Mouse (Mus musculus): ENCODE data around the gene Rai1. TPM values are rescaled to one million over a fixed set of nuclear protein-coding genes. Genes with fewer than 3 reads are reported as not detected.
A peak's percentile ranks its signal among the peaks of the same experiment; 100 is the strongest.

Rai1 gene
- polyA plus RNA-seq, 1 experiment from 2014 or later = 31.2 TPM

GRCm38 (mm10) chr11:60113624-60114023 lies 8.8 kb downstream of the Rai1 start:
- peak overlapping the region; percentile 45; the same call in 1 of the 2 replicates for H3K4me3 ChIP-seq (ENCODE audit: low read depth, low read length)
- peak overlapping the region; percentile 88 for H3K4me2 ChIP-seq (ENCODE audit: low read length)
- 0 out of 2 replicates have a peak, but pooled peaks cover 2% of the 10 kb centered on the region for H3K36me3 ChIP-seq (ENCODE audit: control insufficient read depth, insufficient read depth, low read length)
- DNase-seq (ENCODE audit: low spot score) (peak; percentile 72), ATAC-seq (replicated peaks; ENCODE audit: low FRiP score, low TSS enrichment, low read depth) (peak; percentile 22; the same call in 1 of the 2 replicates)
- no peaks in the 10 kb centered on the region for H3K9me3 ChIP-seq (ENCODE audit: control insufficient read depth, low read length)
- H3K27ac ChIP-seq (ENCODE audit: low read depth) = peak overlapping the region; percentile 95
- H3K9ac ChIP-seq (ENCODE audit: low read length) = peak overlapping the region; percentile 32
- WGBS = 2% methylated on average over 4 of the region's 4 CpGs
- peaks cover 67% of the 10 kb centered on the region for H3K4me1 ChIP-seq (replicated peaks; ENCODE audit: control insufficient read depth, insufficient read depth, low read length)
- no peaks in the 10 kb centered on the region for H3K27me3 ChIP-seq (replicated peaks; ENCODE audit: control insufficient read depth, insufficient read depth, low read length)

- Histone ChIP-seq H3K9me3 (ENCODE audit: control insufficient read depth, low read length) (no peaks in the 10 kb centered on the region), H3K27me3 (replicated peaks; ENCODE audit: control insufficient read depth, insufficient read depth, low read length) (no peaks in the 10 kb centered on the region), H3K36me3 (ENCODE audit: control insufficient read depth, insufficient read depth, low read length) (0 out of 2 replicates have a peak, but pooled peaks cover 2% of the 10 kb centered on the region), H3K4me2 (ENCODE audit: low read length) (peak overlapping the region; percentile 88), H3K9ac (ENCODE audit: low read length) (peak overlapping the region; percentile 48), H3K4me3 (ENCODE audit: low read depth, low read length) (peak overlapping the region; percentile 45), H3K4me1 (replicated peaks; ENCODE audit: control insufficient read depth, insufficient read depth, low read length) (peaks cover 59% of the 10 kb centered on the region), H3K27ac (ENCODE audit: low read depth) (peak overlapping the region; percentile 95)
- WGBS = 2% methylated on average over 21 of the region's 21 CpGs
- ATAC-seq (replicated peaks; ENCODE audit: low FRiP score, low TSS enrichment, low read depth) (peak; percentile 36), DNase-seq (ENCODE audit: low spot score) (no peak)
Measured at GRCm38 (mm10) chr11:60114296-60115023, 9.6 kb downstream of the Rai1 start.

- Histone ChIP-seq H3K4me2 (ENCODE audit: low read length) (peak overlapping the region; percentile 88), H3K4me1 (replicated peaks; ENCODE audit: control insufficient read depth, insufficient read depth, low read length) (peaks cover 56% of the 10 kb centered on the region), H3K9ac (ENCODE audit: low read length) (peak overlapping the region; percentile 48), H3K4me3 (ENCODE audit: low read depth, low read length) (peak overlapping the region; percentile 45), H3K9me3 (ENCODE audit: control insufficient read depth, low read length) (no peaks in the 10 kb centered on the region), H3K27me3 (replicated peaks; ENCODE audit: control insufficient read depth, insufficient read depth, low read length) (no peaks in the 10 kb centered on the region), H3K36me3 (ENCODE audit: control insufficient read depth, insufficient read depth, low read length) (0 out of 2 replicates have a peak, but pooled peaks cover 2% of the 10 kb centered on the region), H3K27ac (ENCODE audit: low read depth) (peak overlapping the region; percentile 95)
- DNase-seq (ENCODE audit: low spot score) (peak; percentile 92), ATAC-seq (replicated peaks; ENCODE audit: low FRiP score, low TSS enrichment, low read depth) (peak; percentile 93)
- whole genome bisulfite sequencing = 0% methylated on average over 41 of the region's 43 CpGs
Measured at GRCm38 (mm10) chr11:60115024-60115538, 10.3 kb downstream of the Rai1 start.

- Histone ChIP-seq H3K9ac (ENCODE audit: low read length) (peak overlapping the region; percentile 48; the same call in 1 of the 2 replicates), H3K27me3 (replicated peaks; ENCODE audit: control insufficient read depth, insufficient read depth, low read length) (no peaks in the 10 kb centered on the region), H3K36me3 (ENCODE audit: control insufficient read depth, insufficient read depth, low read length) (0 out of 2 replicates have a peak, but pooled peaks cover 2% of the 10 kb centered on the region), H3K27ac (ENCODE audit: low read depth) (peak overlapping the region; percentile 95), H3K4me1 (replicated peaks; ENCODE audit: control insufficient read depth, insufficient read depth, low read length) (peaks cover 52% of the 10 kb centered on the region), H3K9me3 (ENCODE audit: control insufficient read depth, low read length) (no peaks in the 10 kb centered on the region), H3K4me3 (ENCODE audit: low read depth, low read length) (peak overlapping the region; percentile 45), H3K4me2 (ENCODE audit: low read length) (peak overlapping the region; percentile 88)
- DNase-seq (ENCODE audit: low spot score) (no peak), ATAC-seq (replicated peaks; ENCODE audit: low FRiP score, low TSS enrichment, low read depth) (no peak)
- WGBS = 30% methylated on average over 6 of the region's 6 CpGs
Measured at GRCm38 (mm10) chr11:60115638-60116276, 10.9 kb downstream of the Rai1 start.

GRCm38 (mm10) chr11:60120586-60121262 lies 15.9 kb downstream of the Rai1 start:
- ATAC-seq (replicated peaks; ENCODE audit: low FRiP score, low TSS enrichment, low read depth) (no peak), DNase-seq (ENCODE audit: low spot score) (no peak)
- no peak overlapping the region for H3K9ac ChIP-seq (ENCODE audit: low read length)
- no peaks in the 10 kb centered on the region for H3K9me3 ChIP-seq (ENCODE audit: control insufficient read depth, low read length)
- H3K27me3 ChIP-seq (replicated peaks; ENCODE audit: control insufficient read depth, insufficient read depth, low read length) = no peaks in the 10 kb centered on the region
- no peaks in the 10 kb centered on the region for H3K36me3 ChIP-seq (ENCODE audit: control insufficient read depth, insufficient read depth, low read length)
- no peak overlapping the region for H3K4me3 ChIP-seq (ENCODE audit: low read depth, low read length)
- WGBS = 82% methylated on average over 2 of the region's 2 CpGs
- no peak overlapping the region for H3K27ac ChIP-seq (ENCODE audit: low read depth)
- H3K4me1 ChIP-seq (replicated peaks; ENCODE audit: control insufficient read depth, insufficient read depth, low read length) = peaks cover 18% of the 10 kb centered on the region
- H3K4me2 ChIP-seq (ENCODE audit: low read length) = no peak overlapping the region

- Histone ChIP-seq H3K36me3 (ENCODE audit: control insufficient read depth, insufficient read depth, low read length) (no peaks in the 10 kb centered on the region), H3K4me1 (replicated peaks; ENCODE audit: control insufficient read depth, insufficient read depth, low read length) (peaks cover 28% of the 10 kb centered on the region), H3K27me3 (replicated peaks; ENCODE audit: control insufficient read depth, insufficient read depth, low read length) (no peaks in the 10 kb centered on the region), H3K9me3 (ENCODE audit: control insufficient read depth, low read length) (no peaks in the 10 kb centered on the region), H3K9ac (ENCODE audit: low read length) (no peak overlapping the region), H3K4me3 (ENCODE audit: low read depth, low read length) (no peak overlapping the region), H3K27ac (ENCODE audit: low read depth) (no peak overlapping the region), H3K4me2 (ENCODE audit: low read length) (no peak overlapping the region)
- DNase-seq (ENCODE audit: low spot score) = no peak
- ATAC-seq (replicated peaks; ENCODE audit: low FRiP score, low TSS enrichment, low read depth) = no peak
Measured at GRCm38 (mm10) chr11:60122611-60123010, 17.8 kb downstream of the Rai1 start.

GRCm38 (mm10) chr11:60127048-60127447 lies 22.2 kb downstream of the Rai1 start:
- ATAC-seq (replicated peaks; ENCODE audit: low FRiP score, low TSS enrichment, low read depth) = no peak
- peak overlapping the region; percentile 64; the same call in 1 of the 2 replicates for H3K27ac ChIP-seq (ENCODE audit: low read depth)
- H3K27me3 ChIP-seq (replicated peaks; ENCODE audit: control insufficient read depth, insufficient read depth, low read length) = no peaks in the 10 kb centered on the region
- no peaks in the 10 kb centered on the region for H3K9me3 ChIP-seq (ENCODE audit: control insufficient read depth, low read length)
- no peak for DNase-seq (ENCODE audit: low spot score)
- H3K4me3 ChIP-seq (ENCODE audit: low read depth, low read length) = no peak overlapping the region
- peaks cover 30% of the 10 kb centered on the region for H3K4me1 ChIP-seq (replicated peaks; ENCODE audit: control insufficient read depth, insufficient read depth, low read length)
- H3K36me3 ChIP-seq (ENCODE audit: control insufficient read depth, insufficient read depth, low read length) = no peaks in the 10 kb centered on the region
- no peak overlapping the region for H3K4me2 ChIP-seq (ENCODE audit: low read length)
- no peak overlapping the region for H3K9ac ChIP-seq (ENCODE audit: low read length)

- H3K9me3 ChIP-seq (ENCODE audit: control insufficient read depth, low read length) = no peaks in the 10 kb centered on the region
- 25% methylated on average over 4 of the region's 4 CpGs for WGBS
- H3K4me1 ChIP-seq (replicated peaks; ENCODE audit: control insufficient read depth, insufficient read depth, low read length) = peaks cover 28% of the 10 kb centered on the region
- H3K9ac ChIP-seq (ENCODE audit: low read length) = peak overlapping the region; percentile 8; the same call in 1 of the 2 replicates
- no peak overlapping the region for H3K4me3 ChIP-seq (ENCODE audit: low read depth, low read length)
- peak overlapping the region; percentile 64 for H3K27ac ChIP-seq (ENCODE audit: low read depth)
- peak; percentile 68 for ATAC-seq (replicated peaks; ENCODE audit: low FRiP score, low TSS enrichment, low read depth)
- H3K4me2 ChIP-seq (ENCODE audit: low read length) = peak overlapping the region; percentile 18; the same call in 1 of the 2 replicates
- peak; percentile 59 for DNase-seq (ENCODE audit: low spot score)
- H3K36me3 ChIP-seq (ENCODE audit: control insufficient read depth, insufficient read depth, low read length) = 0 out of 2 replicates have a peak, but pooled peaks cover 3% of the 10 kb centered on the region
- H3K27me3 ChIP-seq (replicated peaks; ENCODE audit: control insufficient read depth, insufficient read depth, low read length) = no peaks in the 10 kb centered on the region
Measured at GRCm38 (mm10) chr11:60127863-60128512, 23.2 kb downstream of the Rai1 start.

Measured in intestine, embryonic 14.5 days (tissue).